Mouse (Mus musculus) megakaryocyte-erythroid progenitor cell, adult 5-6 weeks (primary cell): ENCODE data around the gene Scn1b. TPM values are rescaled to one million over a fixed set of nuclear protein-coding genes. Genes with fewer than 3 reads are reported as not detected.

Source experiments
- ATAC-seq: replicated peaks from 2 replicates; pipeline ENCODE4 v1.8.0; 2016; ENCODE audit warnings: mild to moderate bottlenecking, inconsistent platforms; ENCODE audit not compliant: severe bottlenecking, poor library complexity, low FRiP score, low TSS enrichment
- total RNA-seq, 2 experiments: library from RNA; stranded (forward) in 1 of 2; stranded (reverse) in 1 of 2; fragments of 200-1000, 215-1000 nt in 1 of 2; fragments of >200 nt in 1 of 2; fragmentation: Nextera tagmentation in 1 of 2; gene quantifications; 2 replicates each; pipeline ENCODE4 v1.2.3; 2014 to 2017

The Scn1b gene
- total RNA-seq (2014; fragmentation: Nextera tagmentation) (0.64 TPM in 1 of 2 replicates, not detected in the other), total RNA-seq (2017) (1.4 TPM in 1 of 2 replicates, not detected in the other)

- ATAC-seq = 0 out of 2 replicates have a peak, but pooled peaks have one; percentile 16
Observed at GRCm38 (mm10) chr7:31126851-31127724, at the start of gene Scn1b. TSS of gene Scn1b (minus strand) at chr7:31127003.

DNA sequence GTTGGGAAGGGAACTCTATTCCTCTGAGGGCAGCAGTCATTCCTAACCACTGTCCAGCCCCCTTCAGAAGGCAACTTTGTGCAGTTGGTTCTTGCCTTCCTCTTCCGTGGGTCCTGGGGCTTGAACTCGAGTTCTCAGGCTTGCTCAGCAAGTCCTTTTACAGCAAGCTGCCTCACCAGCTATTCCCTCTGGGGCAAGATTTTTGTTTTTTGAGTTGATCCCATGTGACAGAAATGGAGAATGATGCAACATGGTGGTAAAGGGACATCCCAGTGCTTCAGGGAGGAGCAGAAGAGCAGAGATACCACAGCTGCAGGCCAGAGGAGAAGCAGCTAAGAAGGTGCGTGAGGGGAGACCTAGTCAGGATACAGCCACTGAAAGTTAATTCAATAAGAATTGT is 48.3 kb upstream of the Scn1b start:
- ATAC-seq = no peak

GRCm38 (mm10) chr7:31174466-31174865 is 47.7 kb upstream of the Scn1b start:
- ATAC-seq = no peak

DNA sequence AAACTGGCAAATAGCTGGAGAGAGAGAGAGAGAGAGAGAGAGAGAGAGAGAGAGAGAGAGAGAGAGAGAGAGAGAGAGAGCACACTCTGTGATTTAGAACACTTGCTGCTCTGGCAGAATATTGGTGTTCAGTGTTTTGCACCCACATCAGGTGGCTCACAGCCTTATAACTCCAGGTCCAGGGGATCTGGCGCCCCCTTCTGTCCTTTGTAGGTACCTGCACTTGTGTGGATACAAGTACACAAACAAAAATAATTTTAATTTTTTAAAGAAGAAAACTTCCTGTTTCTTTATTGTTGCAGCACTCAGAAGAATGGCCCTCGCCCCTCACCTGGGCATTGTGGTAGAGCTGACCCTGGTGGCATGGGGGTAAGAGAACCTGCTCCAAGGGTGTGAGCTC is 45.4 kb upstream of the Scn1b start:
- ATAC-seq = 0 out of 2 replicates have a peak, but pooled peaks have one; percentile 46

DNA sequence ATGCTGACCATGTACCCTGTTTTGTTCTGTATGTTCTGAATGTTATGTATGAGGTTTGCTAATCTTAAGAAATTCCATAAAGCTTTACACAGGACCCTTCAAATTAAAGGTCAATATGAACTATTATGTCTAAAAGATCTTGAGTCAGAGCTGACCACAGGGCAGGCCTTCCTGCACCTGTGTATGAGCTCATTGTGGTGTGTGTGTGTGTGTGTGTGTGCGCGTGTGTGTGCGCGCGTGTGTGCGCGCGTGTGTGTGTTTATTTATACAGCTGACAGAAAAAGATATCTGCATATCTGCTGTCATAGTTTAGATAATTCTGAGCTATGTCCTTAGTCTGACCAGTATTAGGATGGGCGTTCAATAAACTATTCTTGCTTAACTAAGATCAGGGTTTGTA is 43.7 kb upstream of the Scn1b start:
- ATAC-seq = no peak

DNA sequence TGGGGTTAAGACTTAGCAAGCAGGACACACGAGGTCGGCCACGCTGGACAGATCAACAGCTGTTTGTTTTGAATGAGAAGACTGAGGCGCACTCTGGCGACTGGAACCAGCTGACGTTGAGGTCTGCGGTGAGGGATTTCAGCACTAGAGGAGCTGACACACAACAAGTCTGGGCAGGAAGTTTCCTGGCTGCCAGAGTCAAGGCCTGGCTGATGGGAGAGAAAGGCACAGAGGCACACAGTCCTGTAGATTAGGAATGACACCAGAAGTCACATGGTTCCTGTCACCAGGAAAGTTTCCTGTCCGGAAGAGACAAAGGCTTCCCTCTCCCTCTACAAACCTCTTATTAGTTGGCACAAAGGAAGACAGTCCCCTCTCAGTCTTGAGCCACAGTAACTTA is 41.6 kb upstream of the Scn1b start:
- peak; percentile 50; the same call in 1 of the 2 replicates for ATAC-seq

- no peak for ATAC-seq
Observed at GRCm38 (mm10) chr7:31164748-31165147, 37.9 kb upstream of the Scn1b start.

GRCm38 (mm10) chr7:31163666-31164577 is 37.1 kb upstream of the Scn1b start:
- no peak for ATAC-seq

- ATAC-seq = no peak
Observed at GRCm38 (mm10) chr7:31162324-31162723, 35.5 kb upstream of the Scn1b start.

GRCm38 (mm10) chr7:31161831-31162230 is 35.0 kb upstream of the Scn1b start:
- no peak for ATAC-seq

GRCm38 (mm10) chr7:31161246-31161645 is 34.4 kb upstream of the Scn1b start:
- ATAC-seq = no peak

- ATAC-seq = peak; percentile 73
Observed at GRCm38 (mm10) chr7:31160763-31161162, 34.0 kb upstream of the Scn1b start.

DNA sequence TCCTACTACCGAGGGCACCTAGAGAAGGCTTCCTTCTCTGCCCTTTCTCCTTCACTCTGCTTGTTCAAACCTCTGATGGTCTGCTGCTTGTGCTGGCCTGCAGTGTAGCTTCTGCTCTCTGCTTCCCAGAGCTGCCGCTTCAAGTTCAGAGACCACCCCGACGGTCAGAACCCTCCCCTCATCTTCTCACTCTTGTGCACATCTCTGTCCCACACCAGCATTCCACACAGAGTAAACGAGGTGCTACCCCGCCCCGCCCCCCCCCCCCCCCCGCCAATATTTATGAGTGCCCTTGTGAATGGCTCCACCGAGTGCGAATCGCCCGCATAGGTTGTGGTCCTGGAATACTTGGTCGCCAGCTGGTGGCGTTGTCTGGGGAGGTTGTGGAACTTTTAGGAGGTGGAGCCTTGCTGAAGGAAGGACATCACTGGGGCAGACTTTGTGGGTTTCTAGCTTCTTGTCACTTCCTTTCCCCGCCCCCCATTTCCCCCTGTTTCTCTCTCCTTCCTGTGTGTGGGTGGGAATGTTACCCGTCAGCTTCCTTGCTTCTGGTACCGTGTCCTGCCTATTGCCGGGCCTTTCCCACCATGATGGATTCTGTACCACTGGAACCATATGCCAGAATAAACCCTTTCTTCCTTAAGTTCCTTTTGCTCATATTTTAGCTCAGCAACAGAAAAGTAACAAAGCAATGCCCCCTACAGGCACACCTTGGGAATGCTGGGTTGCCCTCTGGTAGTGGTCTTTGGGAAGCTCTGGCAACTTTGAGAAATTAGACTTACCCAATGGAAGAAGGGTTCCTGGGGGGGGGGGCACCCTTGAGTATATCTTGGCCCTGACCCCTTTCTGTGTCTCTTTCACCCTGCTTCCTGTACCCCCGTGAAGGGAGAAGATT is 29.5 kb upstream of the Scn1b start:
- peak; percentile 28 for ATAC-seq

DNA sequence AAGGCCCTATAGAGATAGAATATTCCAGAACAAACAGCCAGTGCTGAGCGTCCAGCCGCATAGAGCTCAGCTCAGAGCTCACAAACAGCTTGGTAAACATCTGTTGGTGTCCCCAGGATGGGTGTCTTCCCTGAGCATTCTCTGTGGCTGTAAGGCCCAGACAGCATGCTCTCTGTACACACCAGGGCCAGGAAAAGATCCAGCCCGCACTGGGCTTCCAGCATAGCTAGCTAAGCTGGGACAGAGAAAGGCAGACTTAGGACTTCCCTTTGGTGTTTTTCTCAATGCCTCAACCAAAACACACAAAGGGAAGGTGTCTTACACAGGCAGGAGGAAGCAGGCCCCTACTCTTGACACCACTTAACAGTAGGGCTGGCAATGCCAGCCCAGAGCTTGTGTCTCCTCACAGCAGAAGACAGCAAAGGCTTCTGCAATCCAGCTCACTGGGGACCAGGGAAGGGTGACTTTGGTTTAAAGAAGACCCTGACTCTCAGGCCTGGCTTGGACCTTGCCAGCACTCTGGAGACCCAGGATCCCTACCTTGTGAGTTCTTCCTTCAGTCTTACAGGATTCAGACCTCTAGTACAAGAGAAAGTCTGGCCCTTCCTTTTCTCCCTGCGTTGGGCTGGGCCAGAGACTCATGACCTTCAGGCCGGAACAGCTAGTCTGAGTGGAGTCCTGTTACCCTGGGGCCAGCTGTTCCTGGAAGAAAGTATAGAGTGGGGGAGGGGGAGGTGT is 28.7 kb upstream of the Scn1b start, which contains the start of gene Gramd1a:
TSS of gene Gramd1a (minus strand) at position 601 of the 738 bp plus-strand sequence.
- ATAC-seq = no peak

GRCm38 (mm10) chr7:31153536-31154320 is 26.9 kb upstream of the Scn1b start:
- no peak for ATAC-seq

DNA sequence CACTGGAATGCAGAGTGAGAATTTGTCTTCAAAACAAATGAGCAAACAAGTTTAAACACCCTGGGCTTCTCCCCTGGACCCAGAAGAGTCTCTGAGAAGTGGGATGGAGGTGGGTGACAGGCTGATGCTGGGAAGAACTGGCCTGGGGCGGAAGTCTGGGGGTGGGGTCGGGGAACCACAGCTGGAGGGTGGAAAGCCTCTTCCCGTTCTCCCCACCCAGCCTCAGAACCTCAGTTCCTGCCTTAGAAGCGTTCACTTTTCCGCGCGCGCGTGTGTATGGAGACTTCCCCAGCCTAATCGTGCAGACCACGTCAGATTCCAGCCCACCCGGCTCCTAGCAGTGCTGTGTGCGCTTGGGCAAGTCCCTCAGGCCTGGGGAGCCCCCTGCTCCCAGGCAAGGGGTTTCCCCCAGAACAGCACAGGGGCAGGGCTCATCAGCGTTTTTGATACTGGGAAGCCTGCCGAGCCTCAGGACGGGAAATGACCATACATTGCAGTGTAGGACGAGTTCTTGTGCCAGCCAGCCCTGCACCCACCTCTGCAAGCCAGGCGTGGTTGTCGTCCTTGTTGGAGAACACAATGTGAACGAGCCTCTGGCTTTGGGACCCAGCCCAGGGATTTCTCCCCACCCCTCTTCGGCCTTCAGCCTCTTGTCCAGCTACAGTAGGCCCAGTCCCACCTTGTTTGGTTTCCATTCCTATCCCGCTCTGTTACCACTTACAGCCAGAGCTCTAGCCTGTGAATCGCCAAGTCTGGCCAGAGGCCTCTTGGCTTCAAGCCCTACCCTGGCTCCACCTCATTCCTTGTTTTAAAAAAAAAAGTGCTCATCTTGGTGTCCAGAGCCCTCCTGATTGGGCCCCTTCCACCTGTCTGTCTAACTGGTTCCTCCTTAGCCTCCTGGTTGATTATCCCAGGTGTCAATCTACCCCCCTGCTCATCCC is 24.8 kb upstream of the Scn1b start:
- peak; percentile 25 for ATAC-seq
